Mouse (Mus musculus): ENCODE data around the gene Pi4k2a. TPM values are rescaled to one million over a fixed set of nuclear protein-coding genes. Genes with fewer than 3 reads are reported as not detected.
"Not testable (repeated sequence)": the region's sequence is repeated elsewhere in the genome, so short reads cannot be mapped to it uniquely, and the experiment has no call there.

Gene Pi4k2a
- total RNA-seq, 2 experiments from 2014 or later = 37.0 to 41.3 TPM

- DNase-seq = no peak
These were observed 9.8 kb upstream of the Pi4k2a start for GRCm38 (mm10) chr19:42080469-42080868.

GRCm38 (mm10) chr19:42081613-42082012 is 8.7 kb upstream of the Pi4k2a start:
- DNase-seq = not testable (repeated sequence)

GRCm38 (mm10) chr19:42085690-42086089 is 4.6 kb upstream of the Pi4k2a start:
- DNase-seq = no peak

GRCm38 (mm10) chr19:42086166-42086565 is 4.1 kb upstream of the Pi4k2a start, which contains the start of gene Morn4:
Morn4 (minus strand) TSS chr19:42086357.
- peak; percentile 90 for DNase-seq

- DNase-seq = peak; percentile 68
These were observed 1.0 kb upstream of the Pi4k2a start for GRCm38 (mm10) chr19:42089103-42089747.

GRCm38 (mm10) chr19:42090637-42091141 is 419 bp downstream of the Pi4k2a start:
- DNase-seq = no peak

- no peak for DNase-seq
These were observed 9.1 kb downstream of the Pi4k2a start for GRCm38 (mm10) chr19:42099406-42099805.

GRCm38 (mm10) chr19:42104681-42105080 is 14.4 kb downstream of the Pi4k2a start:
- no peak for DNase-seq

- DNase-seq = no peak
These were observed 25.6 kb downstream of the Pi4k2a start for GRCm38 (mm10) chr19:42115783-42116335.

- no peak for DNase-seq
These were observed 27.9 kb downstream of the Pi4k2a start for GRCm38 (mm10) chr19:42118142-42118541.

GRCm38 (mm10) chr19:42118596-42118995 is 28.3 kb downstream of the Pi4k2a start:
- no peak for DNase-seq

GRCm38 (mm10) chr19:42120451-42120850 is 30.2 kb downstream of the Pi4k2a start:
- DNase-seq = peak; percentile 33

- no peak for DNase-seq
These were observed 34.4 kb downstream of the Pi4k2a start for GRCm38 (mm10) chr19:42124684-42125083.

GRCm38 (mm10) chr19:42125501-42126218 is 35.4 kb downstream of the Pi4k2a start:
- DNase-seq = no peak

GRCm38 (mm10) chr19:42126219-42126605 is 35.9 kb downstream of the Pi4k2a start:
- DNase-seq = peak; percentile 45

- DNase-seq = no peak
These were observed 36.8 kb downstream of the Pi4k2a start for GRCm38 (mm10) chr19:42127024-42127423.

GRCm38 (mm10) chr19:42128052-42128740 is 37.9 kb downstream of the Pi4k2a start:
- no peak for DNase-seq

- peak; percentile 98 for DNase-seq
These were observed 38.7 kb downstream of the Pi4k2a start, which contains the start of gene Avpi1 for GRCm38 (mm10) chr19:42128787-42129508. Avpi1 (minus strand) TSS chr19:42129059.

GRCm38 (mm10) chr19:42129509-42130293 is 39.4 kb downstream of the Pi4k2a start:
- DNase-seq = no peak

GRCm38 (mm10) chr19:42130294-42130606 is 40.0 kb downstream of the Pi4k2a start:
- no peak for DNase-seq

- DNase-seq = no peak
These were observed 40.8 kb downstream of the Pi4k2a start for GRCm38 (mm10) chr19:42131101-42131500.
